Mouse (Mus musculus): Measurements from ENCODE around the gene Slc25a3. TPM values are rescaled to one million over a fixed set of nuclear protein-coding genes. Genes with fewer than 3 reads are reported as not detected.

Gene Slc25a3
- total RNA-seq, 2 experiments from 2014 or later: 2,219 to 2,275 TPM

- intact Hi-C loops (cut with DNase I): no loop called here
- DNase-seq: no peak
Observed at GRCm38 (mm10) chr10:91101936-91102335, 21.9 kb downstream of the Slc25a3 start.

- intact Hi-C loops (cut with DNase I): no loop called here
- DNase-seq: no peak
Observed at GRCm38 (mm10) chr10:91100101-91100500, 23.8 kb downstream of the Slc25a3 start.

GRCm38 (mm10) chr10:91098056-91098455, 25.8 kb downstream of the Slc25a3 start:
- intact Hi-C loops (cut with DNase I): no loop called here
- DNase-seq: no peak

- DNase-seq: no peak
- intact Hi-C loops (cut with DNase I): no loop called here
Observed at GRCm38 (mm10) chr10:91094251-91095104, 29.4 kb downstream of the Slc25a3 start.

GRCm38 (mm10) chr10:91092812-91093211, 31.0 kb downstream of the Slc25a3 start:
- no peak for DNase-seq
- intact Hi-C loops (cut with DNase I): no loop called here

- no peak for DNase-seq
- intact Hi-C loops (cut with DNase I): loop anchor here (2.0 kb wide), 1 partner anchor 39 kb away; no protein-coding TSS in a partner anchor
Observed at GRCm38 (mm10) chr10:91083393-91083927, 40.4 kb downstream of the Slc25a3 start.

- DNase-seq: peak; percentile 100
- intact Hi-C loops (cut with DNase I): loop anchor here (2.0 kb wide), 1 partner anchor 40 kb away; no protein-coding TSS in a partner anchor
Observed at GRCm38 (mm10) chr10:91082550-91083392, 41.1 kb downstream of the Slc25a3 start, which contains the start of the genes Apaf1 and Ikbip. Gene Apaf1, minus strand, starts transcription at chr10:91082770. Gene Ikbip, plus strand, starts transcription at chr10:91082940.

GRCm38 (mm10) chr10:91081959-91082507, 41.8 kb downstream of the Slc25a3 start:
- intact Hi-C loops (cut with DNase I): loop anchor here (2.0 kb wide), 1 partner anchor 41 kb away; no protein-coding TSS in a partner anchor
- DNase-seq: peak in 1 of 2 experiments; percentile 49

- no peak for DNase-seq
- intact Hi-C loops (cut with DNase I): no loop called here
Observed at GRCm38 (mm10) chr10:91080540-91080939, 43.3 kb downstream of the Slc25a3 start.

GRCm38 (mm10) chr10:91076667-91077066, 47.2 kb downstream of the Slc25a3 start:
- intact Hi-C loops (cut with DNase I): no loop called here

GRCm38 (mm10) chr10:91073345-91073744, 50.5 kb downstream of the Slc25a3 start:
- intact Hi-C loops (cut with DNase I): loop anchor here (5.0 kb wide), 1 partner anchor 169 kb away; no protein-coding TSS in a partner anchor
- peak; percentile 30 to 47 for DNase-seq

More at GRCm38 (mm10) chr10:91076667-91077066, 47.2 kb downstream of the Slc25a3 start:
- DNase-seq: no peak

GRCm38 (mm10) chr10:91071768-91072167, 52.1 kb downstream of the Slc25a3 start:
- intact Hi-C loops (cut with DNase I): loop anchor here (5.0 kb wide), 1 partner anchor 171 kb away; no protein-coding TSS in a partner anchor
- DNase-seq: no peak

Other genes starting within 250 kb of the Slc25a3 start
- 10 to 100 TPM; 15.1 to 16.4 TPM for gene Apaf1, start 41.3 kb downstream of the Slc25a3 start, total RNA-seq (2021)
- gene Ikbip, start 41.1 kb downstream of the Slc25a3 start, total RNA-seq (2021): 10 to 100 TPM; 24.1 to 25.1 TPM
- 100 to 1,000 TPM in 1 of 2 experiments, 10 to 100 TPM in 1; 99.0 to 107 TPM for gene Tmpo, start 57.3 kb upstream of the Slc25a3 start, total RNA-seq (2021)